Mouse (Mus musculus) gastrocnemius, adult 8-10 months (tissue): ENCODE measurements around the gene Dlgap1. TPM values are rescaled to one million over a fixed set of nuclear protein-coding genes. Genes with fewer than 3 reads are reported as not detected.

Experiments
- DNase-seq, 2 experiments: peaks; one replicate each; pipeline ENCODE4 v3.0.0; 2022; ENCODE audit warnings: low spot score in 2 of 2
- total RNA-seq, 4 experiments: library from RNA; stranded (reverse); gene quantifications; 2 replicates each; pipeline ENCODE4 v1.2.4; 2022

The Dlgap1 gene
- total RNA-seq, 4 experiments from 2014 or later = 0.10 to 0.51 (median 0.30) TPM

DNA sequence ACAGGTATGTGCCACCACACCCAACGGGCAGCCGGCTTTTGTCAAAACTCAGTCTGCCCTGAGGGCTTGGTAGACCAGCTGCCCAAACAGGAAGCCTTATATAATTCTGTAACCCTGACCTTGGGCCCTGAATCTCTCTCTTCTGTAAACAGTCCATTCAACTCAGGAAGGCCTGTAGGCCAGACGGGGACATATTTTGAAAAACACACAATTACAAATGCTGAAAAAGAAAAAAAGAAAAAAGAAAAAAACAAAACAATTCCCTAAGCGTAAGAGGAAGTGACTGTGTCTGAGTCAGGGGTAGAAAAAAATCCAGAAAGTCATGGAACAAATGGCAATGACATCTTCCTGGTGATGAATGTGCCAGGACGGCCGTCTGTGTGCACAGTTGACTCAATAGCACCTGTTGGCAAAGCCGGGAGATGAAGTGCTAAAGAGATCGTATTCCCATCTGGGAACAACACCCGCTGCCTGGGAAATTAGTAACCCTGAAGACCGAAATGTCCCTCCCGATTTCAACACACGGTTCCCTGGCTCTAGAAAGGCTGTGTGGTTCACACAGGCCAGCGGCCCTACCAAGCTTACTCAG, 784.7 kb downstream of the Dlgap1 start:
- DNase-seq = no peak

DNA sequence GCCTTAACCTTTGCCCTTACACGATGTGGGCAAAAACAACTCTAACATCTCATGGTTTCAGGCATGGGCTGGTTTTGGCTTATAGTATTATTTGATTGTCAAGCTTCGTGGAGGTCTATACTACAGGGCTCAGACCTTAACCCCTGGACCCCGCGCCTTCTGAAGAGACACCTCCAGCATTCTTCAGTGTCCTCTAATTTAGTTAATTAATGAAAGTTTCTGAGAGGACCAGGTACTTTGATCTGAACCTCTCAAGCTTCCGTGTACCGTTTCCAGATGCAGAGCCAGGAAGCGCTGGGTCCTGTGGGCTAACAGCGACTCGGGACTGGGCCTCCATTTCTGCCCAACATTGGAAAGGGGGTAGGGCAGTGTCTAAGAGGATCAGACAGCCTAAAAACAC, 785.2 kb downstream of the Dlgap1 start:
- no peak for DNase-seq

DNA sequence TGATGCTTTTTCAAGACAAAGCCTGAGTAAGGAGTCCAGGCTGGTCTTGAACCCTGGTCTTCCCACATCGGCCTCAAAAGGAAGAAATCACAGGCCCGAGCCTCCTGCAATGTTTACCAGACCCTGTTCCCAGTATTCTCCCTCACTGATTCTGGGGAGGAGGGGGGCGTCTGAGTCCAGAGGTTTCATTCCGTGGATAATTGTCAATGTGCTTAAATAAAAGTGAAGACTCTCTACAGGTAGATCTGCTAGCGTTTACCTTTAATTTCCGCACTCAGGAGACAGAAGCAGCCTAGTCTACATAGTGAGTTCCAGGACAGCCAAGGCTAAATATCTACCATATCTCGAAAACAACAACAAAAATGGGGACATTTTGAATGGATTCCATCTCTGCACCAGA, 785.8 kb downstream of the Dlgap1 start:
- DNase-seq = no peak

DNA sequence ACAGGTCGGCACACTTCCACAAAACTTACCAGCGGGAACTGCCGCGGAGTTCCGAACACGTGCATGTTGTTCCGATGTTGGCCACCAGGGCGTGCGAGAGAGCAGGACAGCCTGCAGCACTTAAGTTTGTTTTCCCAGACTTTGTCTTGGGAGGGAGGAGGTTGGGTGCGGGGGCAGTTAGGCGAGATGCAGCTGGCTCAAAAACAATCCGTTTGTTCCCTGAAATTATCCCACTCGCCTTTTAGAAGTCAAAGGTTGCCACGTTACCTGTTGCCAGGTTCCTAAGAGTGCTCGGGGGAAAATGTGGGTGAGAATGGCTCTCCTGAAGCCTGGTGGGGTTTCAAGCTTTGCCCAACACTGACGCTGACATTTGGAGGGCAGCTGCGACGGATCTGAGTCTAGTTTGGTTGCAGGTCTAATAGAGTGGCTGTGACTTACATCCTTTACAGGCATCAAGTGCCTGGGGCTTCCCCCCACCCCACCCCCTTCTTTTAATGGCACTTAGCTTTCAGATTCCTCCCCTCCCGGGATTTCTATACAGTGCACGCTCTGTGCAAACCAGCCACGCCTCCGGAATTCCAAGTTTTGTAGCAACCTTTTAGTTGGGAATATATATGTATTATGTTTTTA, 786.3 kb downstream of the Dlgap1 start:
- peak; percentile 72 to 74 for DNase-seq

DNA sequence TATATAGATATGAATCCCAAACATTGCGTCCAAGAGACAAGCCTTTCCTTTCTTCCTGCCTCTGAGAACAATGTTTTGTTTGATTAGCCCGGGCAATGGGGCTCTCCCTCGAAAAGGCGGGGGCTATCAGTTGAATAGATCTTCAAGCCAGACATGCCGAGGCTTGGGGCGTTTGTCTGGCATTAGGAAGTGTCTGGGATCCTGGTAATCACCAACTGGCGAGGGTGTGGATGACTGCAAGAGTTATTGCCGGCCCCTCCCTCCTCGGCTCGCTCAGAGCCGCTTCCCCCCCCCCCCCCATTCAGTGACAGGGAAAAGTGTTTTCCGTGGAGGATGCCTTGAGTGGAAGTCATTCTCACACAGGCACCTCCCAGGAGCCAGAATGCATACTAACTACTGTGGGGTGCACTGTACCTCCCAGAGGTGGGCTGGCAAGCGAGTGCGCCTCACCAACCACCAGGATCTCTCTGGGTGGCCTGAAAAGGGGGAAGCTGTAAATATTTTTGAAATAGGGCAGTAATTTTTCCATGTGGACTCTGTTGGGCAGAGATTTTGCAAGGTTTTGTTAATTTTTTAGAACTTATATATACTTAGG, 786.9 kb downstream of the Dlgap1 start:
- DNase-seq = no peak

DNA sequence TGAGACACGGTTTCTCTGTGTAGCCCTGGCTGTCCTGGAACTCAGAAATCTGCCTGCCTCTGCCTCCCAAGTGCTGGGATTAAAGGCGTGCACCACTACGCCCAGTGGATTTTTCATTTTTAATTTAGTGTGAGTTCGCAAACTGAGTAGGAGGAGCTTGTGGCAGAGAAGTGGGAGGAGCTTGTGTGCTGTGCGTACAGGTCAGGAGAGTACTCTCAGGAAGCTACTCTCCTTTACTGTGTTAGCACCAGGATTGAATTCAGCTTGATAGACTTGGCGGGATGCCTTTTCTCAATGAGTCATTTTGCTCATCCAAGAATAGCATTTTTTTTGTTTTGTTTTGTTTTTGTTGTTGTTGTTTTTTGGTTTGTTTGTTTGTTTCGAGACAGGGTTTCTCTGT, 793.1 kb downstream of the Dlgap1 start:
- no peak for DNase-seq

DNA sequence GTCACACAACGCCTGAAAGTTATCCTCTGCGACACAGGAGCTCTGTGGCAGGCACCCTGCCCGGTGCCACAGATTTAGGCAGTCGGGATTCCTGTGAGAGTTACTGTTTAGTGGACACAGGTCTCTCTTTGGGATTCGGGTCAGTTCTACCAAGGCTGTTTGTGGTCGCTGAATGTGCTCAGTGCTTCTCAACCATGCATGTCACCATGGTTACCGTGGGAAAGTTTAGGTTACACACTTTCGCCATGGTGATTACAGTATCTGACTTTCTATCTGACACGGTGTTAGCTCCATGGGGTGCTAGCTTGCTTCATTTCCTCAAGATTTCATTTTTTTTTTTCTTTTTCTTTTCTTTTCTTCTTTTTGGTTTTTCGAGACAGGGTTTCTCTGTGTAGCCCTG, 793.8 kb downstream of the Dlgap1 start:
- no peak for DNase-seq

DNA sequence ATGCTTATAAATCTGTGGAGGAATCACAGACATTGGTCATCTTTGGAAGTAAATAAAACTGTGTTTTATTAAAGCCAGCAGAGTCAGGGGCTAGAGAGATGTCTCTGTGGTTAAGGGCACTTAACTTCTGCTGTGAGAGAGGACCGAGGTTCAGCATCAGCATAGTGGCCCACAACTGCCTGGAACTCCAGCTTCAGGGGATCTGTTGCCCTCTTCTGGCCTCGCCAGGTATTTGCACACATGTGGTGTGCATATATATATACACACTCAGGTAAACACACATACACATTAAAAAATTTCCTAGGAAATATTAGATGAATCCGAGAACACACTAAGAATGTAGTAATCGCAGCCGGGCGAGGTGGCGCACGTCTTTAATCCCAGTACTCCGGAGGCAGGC, 796.5 kb downstream of the Dlgap1 start:
- DNase-seq = no peak

DNA sequence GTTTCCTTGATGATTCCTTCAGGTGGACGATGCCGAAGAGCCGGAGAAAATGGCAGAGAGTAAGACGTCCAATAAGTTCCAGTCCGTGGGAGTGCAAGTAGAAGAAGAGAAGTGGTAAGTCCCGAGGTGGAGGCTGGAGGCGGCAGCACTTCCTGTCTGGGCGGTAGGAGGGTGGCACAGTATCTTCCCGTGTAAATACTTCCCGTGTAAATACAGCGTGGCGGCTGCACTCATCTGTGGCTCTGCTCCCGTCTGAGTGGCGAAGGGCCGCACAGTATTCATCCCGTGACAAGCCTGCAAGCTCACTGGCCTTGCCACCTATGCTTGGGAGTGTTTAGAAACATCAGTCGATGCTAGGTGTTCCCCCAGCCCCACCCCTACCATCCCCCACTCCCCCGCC, 797.1 kb downstream of the Dlgap1 start:
- no peak for DNase-seq

DNA sequence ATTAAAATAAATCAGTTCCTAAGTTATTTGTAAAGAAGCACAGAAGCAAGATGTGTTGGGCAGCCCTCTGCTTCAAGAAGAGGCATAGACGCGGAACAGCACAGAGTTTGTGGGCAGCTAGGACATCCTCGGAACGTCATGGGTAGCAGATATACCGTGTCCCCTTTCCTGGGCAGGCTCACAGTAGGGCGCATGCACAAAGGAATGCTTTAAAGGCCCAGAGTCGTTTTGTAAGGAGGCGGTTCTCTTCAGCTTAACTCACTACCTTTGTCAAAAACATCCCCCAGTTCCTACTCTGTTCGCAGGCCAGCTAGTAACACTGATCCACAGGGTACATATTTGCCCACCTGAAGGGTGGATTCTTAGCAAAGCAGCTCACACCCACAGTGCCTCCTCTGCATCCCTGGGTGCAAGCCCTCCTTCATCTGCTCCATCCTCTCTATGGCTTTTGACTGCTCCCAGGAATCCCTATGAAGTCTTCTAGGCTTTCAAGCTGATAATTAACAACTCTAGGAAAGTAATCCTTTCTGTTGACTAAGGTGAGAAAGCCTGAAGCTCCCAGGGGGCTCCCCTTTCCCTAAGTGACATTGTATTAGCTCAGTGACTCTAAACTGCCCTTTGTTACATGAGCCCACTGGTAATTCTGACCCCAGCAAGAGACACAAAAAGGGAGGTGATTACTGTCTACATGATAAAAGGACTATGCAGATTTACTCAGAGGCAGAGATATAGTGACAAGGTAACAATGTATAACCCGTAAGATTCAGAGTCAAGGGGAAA, 803.4 kb downstream of the Dlgap1 start:
- no peak for DNase-seq

DNA sequence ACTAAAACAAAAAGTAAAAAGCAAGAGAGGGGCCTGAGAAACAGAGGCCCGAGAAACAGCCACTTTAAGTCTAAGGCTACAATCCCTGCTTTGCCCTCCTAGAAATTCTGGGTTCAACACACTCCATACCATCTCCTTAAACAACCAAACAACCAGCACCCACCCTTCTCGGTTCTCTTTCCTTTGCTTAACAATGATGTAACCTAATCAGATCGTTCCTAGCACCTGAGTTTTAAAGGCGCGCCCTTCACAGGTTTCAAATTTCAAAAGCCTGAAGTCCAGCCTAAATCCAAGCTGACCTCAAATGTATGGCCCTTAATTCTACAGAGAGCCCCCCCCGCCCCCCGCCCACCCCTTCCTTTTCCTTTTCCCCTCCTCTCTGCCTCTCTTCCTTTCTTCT, 810.9 kb downstream of the Dlgap1 start:
- no peak for DNase-seq

DNA sequence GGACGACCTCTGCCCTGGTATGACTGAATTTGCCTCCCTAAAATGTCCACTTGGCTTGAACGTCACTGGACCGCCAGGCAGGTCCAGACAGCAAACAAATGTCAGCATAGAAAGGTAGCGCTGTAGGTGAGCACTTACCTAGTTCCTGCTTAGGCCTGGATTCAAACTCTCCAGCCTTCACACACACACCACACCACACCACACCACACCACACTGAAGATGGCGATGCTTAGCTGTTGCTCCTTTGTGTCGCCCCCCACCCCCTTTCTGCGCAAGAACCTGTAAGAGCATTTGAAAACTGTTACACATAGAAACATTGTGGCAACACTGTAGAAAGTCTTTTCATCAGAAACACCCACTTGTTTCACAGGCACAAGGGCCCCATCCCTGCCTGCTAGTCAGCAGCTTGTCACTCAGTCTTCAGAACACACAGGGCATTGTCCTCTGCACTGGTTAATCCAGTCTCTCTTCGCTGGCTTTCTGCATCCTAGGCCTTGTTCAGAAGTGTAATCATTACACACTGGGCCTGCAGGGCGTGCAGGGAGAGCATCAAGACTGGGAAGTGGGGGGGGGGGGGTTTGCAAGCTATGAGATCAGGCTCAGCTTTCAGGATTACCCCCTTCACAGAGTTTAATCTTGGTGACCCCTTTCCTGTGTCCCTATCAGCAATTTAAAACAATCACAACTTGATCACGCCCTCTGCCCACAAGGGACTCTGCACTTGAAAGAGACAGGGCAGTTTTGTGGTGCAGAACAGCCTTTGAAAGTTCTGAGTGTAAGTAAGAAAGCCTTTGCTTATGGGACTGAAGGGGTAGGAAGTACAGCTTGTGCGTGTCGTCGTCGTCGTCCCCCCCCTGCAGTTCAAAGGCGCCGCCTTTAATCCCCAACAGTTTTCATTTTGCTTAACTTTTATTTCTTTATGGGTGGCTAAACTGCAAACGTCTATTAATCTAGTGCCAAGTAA, 812.1 kb downstream of the Dlgap1 start:
- no peak for DNase-seq

DNA sequence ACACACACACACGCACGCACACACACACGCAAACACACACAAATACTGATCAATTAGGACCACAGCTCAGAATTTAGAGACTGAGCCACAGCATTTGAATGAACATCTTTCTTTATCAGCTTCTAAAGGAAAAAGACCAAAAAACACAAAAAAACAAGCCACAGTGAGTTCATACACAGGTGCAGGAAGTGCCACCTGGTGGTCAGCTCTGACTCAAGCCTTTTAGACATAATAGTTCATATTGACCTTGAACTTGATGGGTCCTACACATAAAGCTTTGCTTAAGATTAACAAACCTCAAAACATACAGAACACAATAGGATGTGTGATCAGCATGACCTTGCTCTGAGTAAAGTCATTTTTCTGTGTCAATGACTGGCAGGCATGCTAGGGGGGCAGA, 814.4 kb downstream of the Dlgap1 start:
- DNase-seq = no peak

DNA sequence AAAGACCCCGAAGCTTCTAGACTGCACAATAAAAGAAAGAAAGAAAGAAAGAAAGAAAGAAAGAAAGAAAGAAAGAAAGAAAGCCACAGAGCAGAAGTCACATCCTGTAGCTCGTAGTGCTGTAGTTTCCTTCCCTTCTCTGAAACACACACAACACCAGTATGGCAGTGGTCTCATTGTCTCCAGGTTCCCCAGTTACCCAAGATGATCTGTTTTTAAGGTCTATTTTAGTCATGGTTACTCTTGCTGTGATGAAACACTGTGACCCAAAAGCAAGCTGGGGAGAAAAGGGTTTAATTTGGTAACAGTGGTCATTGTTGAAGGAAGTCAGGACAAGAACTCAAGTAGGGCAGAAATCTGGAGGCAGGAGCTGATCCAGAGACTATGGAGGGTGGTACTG, 818.5 kb downstream of the Dlgap1 start:
- DNase-seq = no peak

DNA sequence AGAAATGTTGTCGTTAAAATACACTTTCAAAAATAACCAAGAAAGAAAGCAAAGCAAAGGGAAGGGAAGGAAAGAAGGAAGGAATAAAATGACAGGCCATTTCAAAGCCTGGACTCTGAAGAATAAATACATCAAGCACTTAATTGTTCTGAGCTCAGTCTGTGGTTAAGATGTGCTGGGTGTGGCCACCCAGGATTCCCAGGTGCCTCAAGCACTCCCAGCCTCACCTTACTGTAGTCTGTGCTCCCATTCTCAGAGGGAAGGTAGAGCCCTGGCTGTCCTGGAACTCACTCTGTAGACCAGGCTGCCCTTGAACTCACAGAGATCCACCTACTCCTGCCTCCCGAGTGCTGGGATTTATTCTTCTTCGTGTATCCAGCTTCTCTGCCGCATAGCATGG, 821.9 kb downstream of the Dlgap1 start:
- no peak for DNase-seq

DNA sequence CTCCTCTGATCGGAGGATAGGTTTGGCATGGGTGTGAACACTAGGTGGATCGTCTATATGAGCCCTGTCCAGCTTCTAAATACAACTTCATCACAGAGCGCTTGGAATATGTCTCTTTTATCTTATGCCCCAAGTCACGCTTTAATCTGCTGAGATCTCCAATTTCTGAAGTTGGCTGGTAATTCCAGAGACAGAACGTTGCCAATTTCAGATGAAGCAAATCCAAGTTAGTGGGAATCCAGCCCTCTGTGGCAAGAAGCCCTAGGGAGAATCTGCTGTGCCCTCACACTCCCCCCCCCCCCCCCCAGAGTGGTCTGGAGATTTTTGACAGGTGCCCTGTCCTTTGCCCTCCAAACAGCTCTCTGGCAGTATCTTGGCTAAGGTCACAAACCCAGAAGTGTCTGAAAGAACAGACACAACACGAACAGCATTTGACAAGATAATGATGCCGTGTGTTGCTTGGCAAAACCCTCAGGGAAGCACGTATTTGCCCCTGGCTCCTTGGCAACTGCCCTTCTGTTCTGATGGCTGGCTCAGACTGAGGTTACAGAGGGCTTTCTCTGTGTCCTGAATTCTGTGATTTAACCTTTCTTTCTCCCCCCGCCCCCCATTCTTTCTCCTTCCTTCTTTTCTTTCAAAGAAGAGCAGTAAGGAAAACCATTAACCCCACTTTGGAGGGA, 822.9 kb downstream of the Dlgap1 start:
- no peak for DNase-seq

DNA sequence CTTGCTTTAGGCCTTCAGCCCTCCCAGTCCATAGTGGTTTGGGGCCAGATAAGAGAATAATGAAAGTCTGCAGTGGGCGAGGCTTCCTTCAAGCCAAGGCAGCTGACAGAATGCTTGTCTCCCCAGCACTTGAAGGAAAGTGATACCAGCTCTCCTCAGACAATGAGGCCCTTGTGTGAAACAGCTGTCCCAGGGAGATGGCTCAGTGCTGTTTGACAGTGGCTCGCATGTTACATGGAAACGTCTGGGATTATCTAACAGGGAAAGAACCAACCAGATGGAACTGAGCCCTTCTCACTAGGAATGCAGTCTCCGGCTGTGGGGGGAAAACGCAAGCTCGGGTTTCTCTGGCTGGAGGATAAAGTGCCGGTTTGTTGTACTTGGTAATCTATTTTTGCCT, 825.4 kb downstream of the Dlgap1 start:
- DNase-seq = no peak

DNA sequence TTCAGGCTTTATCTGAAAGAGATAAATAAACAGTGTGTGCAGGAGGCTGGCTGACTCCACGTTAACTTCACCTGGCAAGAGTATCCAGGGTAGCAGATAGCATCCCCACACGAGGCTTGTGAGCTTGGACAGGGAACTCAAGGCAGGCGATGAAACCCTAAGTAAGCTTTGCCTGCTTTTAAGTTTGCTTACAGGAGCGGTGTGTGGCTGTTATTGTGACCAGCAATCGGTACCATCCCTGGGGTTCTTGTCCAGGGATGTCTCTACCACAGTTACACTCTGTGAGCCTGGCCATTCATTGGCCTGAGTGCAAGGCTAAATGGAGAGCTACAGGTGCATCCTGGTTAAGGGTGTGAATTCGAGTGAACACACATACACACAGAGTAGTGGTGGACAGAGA, 825.8 kb downstream of the Dlgap1 start:
- DNase-seq = no peak

DNA sequence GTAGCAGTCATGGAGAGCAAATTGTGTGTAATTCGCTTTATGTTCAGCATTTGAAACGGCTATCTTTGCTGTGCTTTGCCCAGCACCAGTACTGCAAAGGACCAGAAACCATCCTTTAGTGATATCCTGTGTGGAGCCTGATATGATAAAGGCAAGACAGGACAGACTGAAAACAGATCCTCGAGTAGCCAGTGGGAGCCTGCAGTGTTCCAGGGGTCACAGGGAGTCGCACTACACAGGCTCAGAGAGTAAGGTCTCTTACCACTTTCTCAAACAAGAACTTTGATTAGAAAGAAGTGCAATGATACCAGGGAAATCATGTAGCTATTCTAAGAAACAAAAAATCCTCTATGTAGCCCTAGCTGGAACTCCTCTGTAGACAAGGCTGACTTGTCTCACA, 826.3 kb downstream of the Dlgap1 start:
- no peak for DNase-seq

DNA sequence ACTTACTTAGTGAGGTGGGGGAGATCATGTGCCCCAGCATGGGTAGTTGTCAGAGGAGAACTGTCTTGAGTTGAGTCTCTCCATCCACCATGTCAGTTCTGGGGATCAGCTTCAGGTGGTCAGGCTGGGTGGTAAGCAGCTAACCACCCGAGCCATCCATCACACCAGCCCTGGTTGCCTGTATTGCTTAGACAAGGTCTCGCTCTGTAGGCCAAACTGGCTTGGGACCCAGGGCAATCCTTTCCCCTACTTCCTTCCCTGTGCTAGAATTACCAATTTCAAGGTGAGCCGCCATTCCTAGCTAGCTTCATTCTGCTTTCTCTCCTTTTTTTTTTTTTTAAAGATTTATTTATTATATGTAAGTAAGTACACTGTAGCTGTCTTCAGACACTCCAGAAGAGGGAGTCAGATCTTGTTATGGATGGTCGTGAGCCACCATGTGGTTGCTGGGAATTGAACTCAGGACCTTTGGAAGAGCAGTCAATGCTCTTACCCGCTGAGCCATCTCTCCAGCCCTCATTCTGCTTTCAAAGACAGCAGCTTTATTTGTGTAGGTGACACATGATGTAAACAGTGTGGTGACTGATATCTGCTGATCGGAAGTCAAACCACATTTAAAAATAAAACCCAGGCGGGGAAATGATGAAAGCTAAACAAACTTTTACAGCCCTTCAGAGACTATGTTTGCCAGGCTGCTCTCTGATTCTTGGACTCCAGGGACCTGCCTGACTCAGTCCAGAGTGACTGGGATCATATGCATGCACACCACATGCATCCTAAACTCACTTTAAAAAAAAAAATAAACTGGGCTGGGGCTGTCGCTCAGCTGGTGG, 828.3 kb downstream of the Dlgap1 start:
- DNase-seq = no peak
